Mouse (Mus musculus) kidney, adult 2 months (tissue): ENCODE measurements around the gene Mr1. TPM values are rescaled to one million over a fixed set of nuclear protein-coding genes. Genes with fewer than 3 reads are reported as not detected.

ENCODE experiments used
- DNase-seq: peaks from one replicate; pipeline ENCODE4 v3.0.0; 2021
- H3K27ac ChIP-seq: fragments of 200-500 bp; 2 replicates; pipeline ENCODE4 v1.5.1; 2012; ENCODE audit warnings: low read depth, low read length, control low read depth, inconsistent platforms; ENCODE audit not compliant: insufficient read depth
- H3K27me3 ChIP-seq: fragments of 200-500 bp; replicated peaks from 2 replicates; pipeline ENCODE4 v1.6.1; 2012; ENCODE audit warnings: mild to moderate bottlenecking, moderate library complexity, low read length, inconsistent platforms; ENCODE audit not compliant: control insufficient read depth, insufficient read depth
- H3K36me3 ChIP-seq: fragments of 200-500 bp; 2 replicates; pipeline ENCODE4 v1.6.1; 2012; ENCODE audit warnings: mild to moderate bottlenecking, moderate library complexity, low read length, inconsistent platforms; ENCODE audit not compliant: control insufficient read depth, insufficient read depth
- H3K4me1 ChIP-seq: fragments of 200-500 bp; 2 replicates; pipeline ENCODE4 v1.6.1; 2011; ENCODE audit warnings: low read length; ENCODE audit not compliant: control insufficient read depth, insufficient read depth
- H3K4me3 ChIP-seq: fragments of 200-500 bp; 2 replicates; pipeline ENCODE4 v1.5.1; 2011; ENCODE audit warnings: mild to moderate bottlenecking, low read depth, low read length, control low read depth; ENCODE audit not compliant: insufficient read depth
- CTCF ChIP-seq: fragments of 200-500 bp; conservative IDR thresholded peaks from 2 replicates; pipeline ENCODE4 v1.5.1; 2011; ENCODE audit warnings: low read depth, mild to moderate bottlenecking, control low read depth, low read length, moderate library complexity, mixed read lengths; ENCODE audit not compliant: insufficient read depth, insufficient read length
- POLR2A ChIP-seq: fragments of 200-500 bp; IDR thresholded peaks from one replicate; pipeline ENCODE4 v1.6.1; 2011; ENCODE audit warnings: low read depth, low read length, control low read depth
- WGBS: fragments of 180-500 bp; shearing (Covaris S2); methylation state at CpG from one replicate; pipeline ENCODE4 v1.1.7; 2018; 5-methylcytosine and 5-hydroxymethylcytosine counted together
- polyA plus RNA-seq: library from polyadenylated mRNA; depleted of rRNA; stranded (reverse); fragments of >200 nt; gene quantifications from 2 replicates; pipeline ENCODE4 v1.2.3, GENCODE M21; 2012

Mr1 gene
- polyA plus RNA-seq, 1 experiment, result 4.5 TPM

DNA sequence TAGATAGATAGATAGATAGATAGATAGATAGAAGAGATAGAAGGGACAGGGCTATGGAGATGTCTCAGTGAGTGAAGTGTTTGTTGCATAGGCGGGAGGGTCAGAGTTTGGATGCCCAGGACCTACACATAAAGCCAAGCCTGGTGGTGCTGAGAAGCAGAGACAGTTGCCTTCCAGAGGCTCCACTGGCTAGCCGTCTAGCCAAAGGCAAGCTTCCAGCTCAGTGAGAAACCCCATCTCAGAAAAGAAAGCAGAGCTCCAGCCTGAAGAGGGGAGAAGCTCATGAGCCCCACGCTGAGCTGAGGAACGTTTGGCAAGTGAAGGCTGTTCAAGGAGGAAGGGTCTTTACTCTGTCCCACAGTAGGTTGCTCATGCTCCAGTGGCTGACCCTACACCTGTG lies 44.0 kb downstream of the Mr1 start:
- Histone ChIP-seq H3K27ac (no peak overlapping the region), H3K27me3 (no peaks in the 10 kb centered on the region), H3K36me3 (no peaks in the 10 kb centered on the region), H3K4me3 (no peak overlapping the region), H3K4me1 (no peaks in the 10 kb centered on the region; the same call in 1 of the 2 replicates)
- DNase-seq, result no peak
- 91% methylated on average over 4 of the region's 4 CpGs for WGBS
- TF ChIP-seq CTCF (no peak), POLR2A (no peak)

DNA sequence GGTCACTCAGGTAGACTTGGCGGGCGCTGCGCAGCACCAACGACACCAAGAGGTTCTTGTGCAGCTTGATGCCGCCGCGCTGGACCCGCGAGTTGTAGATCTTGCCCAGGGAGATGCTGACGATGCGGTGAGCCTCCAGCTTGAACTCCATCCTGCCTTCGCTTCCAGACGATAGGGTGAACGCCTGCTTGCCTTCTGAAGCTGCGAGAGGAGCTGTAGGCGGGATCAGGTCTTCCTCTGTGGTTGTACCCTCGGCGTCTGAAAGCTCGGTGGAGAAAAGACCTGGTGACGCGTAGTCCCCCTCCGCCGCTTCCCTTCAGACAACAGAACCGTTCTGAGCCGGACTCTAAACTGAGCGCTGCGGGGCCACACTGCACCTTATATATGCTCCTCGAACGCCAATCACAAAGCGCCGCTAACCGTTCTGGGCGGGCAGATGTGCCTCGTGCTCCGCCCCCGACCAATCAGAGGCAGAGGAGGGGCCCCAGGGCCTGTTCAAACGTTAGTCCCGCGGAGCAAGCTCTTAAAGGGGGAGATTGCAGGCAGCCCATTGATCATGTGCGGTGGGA lies 47.2 kb downstream of the Mr1 start, which contains the start of gene Ier5:
Gene Ier5 (minus strand): TSS at position 357 of the 569 bp plus-strand sequence.
- Histone ChIP-seq H3K4me3 (peak within 1 kb of the TSS; percentile 76), H3K27me3 (no peaks in the 10 kb centered on the region), H3K27ac (peak within 1 kb of the TSS; percentile 72), H3K36me3 (no peaks in the 10 kb centered on the region), H3K4me1 (no peaks in the 10 kb centered on the region; the same call in 1 of the 2 replicates)
- under 1% methylated on average over 40 of the region's 40 CpGs for WGBS
- TF ChIP-seq POLR2A, result peak; percentile 99
- TF ChIP-seq CTCF, result no peak
- DNase-seq, result peak; percentile 98

DNA sequence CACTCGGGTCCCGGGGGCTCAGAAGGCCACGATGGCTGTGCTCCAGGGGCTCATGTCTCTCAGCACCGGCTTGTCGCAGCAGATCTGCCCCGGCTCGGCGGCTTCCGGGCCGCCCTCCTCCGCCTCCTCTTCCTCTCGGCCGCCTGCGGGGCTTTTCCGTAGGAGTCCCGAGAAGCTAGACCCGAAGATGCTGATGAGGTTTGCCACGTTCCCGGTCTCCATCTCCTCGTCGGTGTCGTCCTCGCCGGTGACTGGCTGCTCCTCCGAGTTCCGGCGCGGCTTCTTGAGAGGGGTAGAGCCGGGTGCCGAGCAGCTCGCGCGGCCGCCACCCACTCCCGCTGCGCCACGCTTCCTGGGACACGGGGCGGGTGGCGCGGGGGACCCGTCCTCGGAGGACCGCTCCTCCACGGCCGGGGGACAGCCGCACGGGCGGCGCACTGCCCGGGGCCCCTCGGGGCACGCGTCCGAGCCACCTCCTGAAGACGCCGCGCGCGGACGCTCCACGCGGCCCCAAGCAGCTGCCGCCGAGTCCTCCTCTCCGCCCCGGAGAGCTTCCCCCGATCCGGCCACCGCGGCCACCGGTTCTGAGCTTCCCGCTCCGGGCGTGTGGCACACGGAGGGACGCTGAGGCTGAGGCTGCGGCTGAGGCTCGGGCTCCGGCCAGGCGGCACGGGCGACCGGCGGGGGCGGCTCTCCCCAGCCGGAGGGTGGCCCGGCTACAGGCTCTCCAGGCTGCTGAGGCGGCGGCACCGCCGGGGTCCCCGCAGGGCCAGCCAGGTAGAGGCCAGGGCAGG lies 47.9 kb downstream of the Mr1 start:
- Histone ChIP-seq H3K36me3 (no peaks in the 10 kb centered on the region), H3K4me1 (peaks cover under 1% of the 10 kb centered on the region; the same call in 1 of the 2 replicates), H3K27ac (peak overlapping the region; percentile 72), H3K27me3 (no peaks in the 10 kb centered on the region), H3K4me3 (peak overlapping the region; percentile 76)
- DNase-seq, result peak; percentile 56
- TF ChIP-seq CTCF (no peak), POLR2A (no peak)
- WGBS, result under 1% methylated on average over 89 of the region's 93 CpGs

GRCm38 (mm10) chr1:155097931-155098485 lies 48.6 kb downstream of the Mr1 start:
- Histone ChIP-seq H3K27ac (peak overlapping the region; percentile 72), H3K36me3 (no peaks in the 10 kb centered on the region), H3K4me3 (peak overlapping the region; percentile 76), H3K4me1 (peaks cover 7% of the 10 kb centered on the region), H3K27me3 (no peaks in the 10 kb centered on the region)
- under 1% methylated on average over 33 of the region's 33 CpGs for WGBS
- peak; percentile 51 for DNase-seq
- TF ChIP-seq POLR2A (no peak), CTCF (no peak)

GRCm38 (mm10) chr1:155097354-155097753 lies 49.3 kb downstream of the Mr1 start:
- WGBS, result 42% methylated on average over 6 of the region's 6 CpGs
- H3K4me3 ChIP-seq, result peak overlapping the region; percentile 27
- H3K27ac ChIP-seq, result no peak overlapping the region
- H3K4me1 ChIP-seq, result peaks cover 12% of the 10 kb centered on the region
- H3K36me3 ChIP-seq, result no peaks in the 10 kb centered on the region
- no peak for TF ChIP-seq CTCF
- TF ChIP-seq POLR2A, result no peak
- no peak for DNase-seq
- no peaks in the 10 kb centered on the region for H3K27me3 ChIP-seq

- H3K36me3 ChIP-seq, result no peaks in the 10 kb centered on the region
- H3K27ac ChIP-seq, result no peak overlapping the region
- no peak for DNase-seq
- H3K27me3 ChIP-seq, result no peaks in the 10 kb centered on the region
- no peak overlapping the region for H3K4me3 ChIP-seq
- 79% methylated on average over 4 of the region's 4 CpGs for WGBS
- no peak for TF ChIP-seq CTCF
- peaks cover 17% of the 10 kb centered on the region for H3K4me1 ChIP-seq
Observed at GRCm38 (mm10) chr1:155096620-155097261, 49.9 kb downstream of the Mr1 start.
